Mouse (Mus musculus): Measurements from ENCODE around the gene Ecm1.

The Ecm1 gene

DNA sequence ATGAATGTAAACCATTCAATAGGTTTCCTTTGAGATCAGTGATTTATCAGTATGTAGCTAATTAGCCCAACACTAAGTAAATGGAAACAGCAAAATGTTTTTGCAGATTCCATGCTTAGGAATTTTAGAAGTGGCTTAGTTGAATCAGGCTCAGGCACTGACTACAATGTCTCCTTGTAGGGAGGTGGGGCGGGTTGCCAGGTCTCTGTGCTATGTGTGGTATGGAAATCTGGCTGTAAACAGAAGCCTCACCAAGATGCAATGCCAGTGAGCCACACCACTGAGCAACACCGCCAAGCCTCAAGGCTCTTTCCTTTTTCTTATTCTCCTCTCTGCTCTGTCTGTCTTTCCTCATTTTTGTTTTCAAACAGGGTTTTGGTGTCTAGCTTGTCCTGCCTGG lies 10.5 kb downstream of the Ecm1 start:
- in situ Hi-C loops (cut with MseI, MboI): no loop called here

GRCm38 (mm10) chr3:95726696-95727358 lies 12.5 kb downstream of the Ecm1 start:
- in situ Hi-C loops (cut with MseI, MboI): no loop called here

DNA sequence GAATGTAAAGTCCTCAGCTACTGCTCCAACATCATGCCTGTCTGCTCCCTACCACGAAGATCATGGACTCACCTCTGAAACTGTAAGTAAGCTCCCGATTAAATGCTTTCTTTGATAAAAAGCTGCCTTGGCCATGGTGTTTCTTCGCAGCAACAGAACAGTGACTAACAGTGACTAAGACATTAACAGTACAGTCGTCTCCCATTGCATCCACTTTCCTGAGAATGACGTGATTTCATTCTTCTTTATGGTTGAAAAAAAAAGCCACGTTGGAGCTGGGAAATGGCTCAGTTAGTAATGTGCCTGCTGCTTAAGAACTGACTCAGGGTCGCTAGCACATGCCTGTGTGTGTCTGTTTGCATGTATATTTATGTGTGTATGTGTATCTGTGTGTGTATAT lies 13.5 kb downstream of the Ecm1 start:
- in situ Hi-C loops (cut with MseI, MboI): no loop called here

GRCm38 (mm10) chr3:95722386-95722785 lies 17.0 kb downstream of the Ecm1 start:
- in situ Hi-C loops (cut with MseI, MboI): no loop called here

DNA sequence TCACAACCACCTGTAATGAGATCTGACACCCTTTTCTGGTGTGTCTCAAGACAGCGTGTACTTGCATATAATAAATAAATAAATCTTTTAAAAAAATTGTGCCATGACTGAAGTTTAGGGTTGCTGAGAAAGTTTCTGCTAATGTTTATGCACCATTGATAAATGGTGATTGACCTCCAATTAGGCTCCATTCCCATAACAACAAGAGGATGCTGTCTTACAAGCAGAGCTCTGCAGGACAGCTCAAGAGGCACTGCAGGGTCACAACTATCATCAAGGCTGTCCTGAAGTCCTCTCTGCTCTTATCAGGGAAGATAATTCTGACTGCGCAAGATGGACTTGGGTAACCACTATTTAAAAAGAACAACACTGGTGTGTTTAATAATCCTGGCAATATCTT lies 21.2 kb downstream of the Ecm1 start:
- in situ Hi-C loops (cut with MseI, MboI): no loop called here

GRCm38 (mm10) chr3:95716075-95716474 lies 23.3 kb downstream of the Ecm1 start:
- in situ Hi-C loops (cut with MseI, MboI): no loop called here

DNA sequence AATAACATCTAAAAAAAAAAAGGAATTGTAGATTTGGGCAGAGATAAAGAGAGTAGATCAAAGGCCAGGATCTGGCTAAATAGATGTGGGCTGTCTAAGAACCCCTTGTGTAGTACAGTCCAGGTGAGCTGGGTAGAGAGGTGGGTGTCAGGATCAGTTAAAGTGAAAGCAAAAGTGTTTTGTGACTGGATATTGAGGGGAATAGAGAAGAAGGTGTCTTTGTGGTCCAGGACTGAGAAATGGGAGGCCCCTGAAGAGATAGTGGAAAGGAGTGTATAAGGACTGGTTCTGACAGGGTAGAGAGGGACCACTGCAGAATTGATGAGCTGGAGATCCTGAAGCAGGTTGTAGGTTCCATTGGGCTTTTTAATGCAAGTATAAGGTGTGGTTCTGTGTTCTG lies 29.4 kb downstream of the Ecm1 start:
- in situ Hi-C loops (cut with MseI, MboI): no loop called here

- in situ Hi-C loops (cut with MseI, MboI): no loop called here
Observed at GRCm38 (mm10) chr3:95709044-95709443, 30.3 kb downstream of the Ecm1 start.

DNA sequence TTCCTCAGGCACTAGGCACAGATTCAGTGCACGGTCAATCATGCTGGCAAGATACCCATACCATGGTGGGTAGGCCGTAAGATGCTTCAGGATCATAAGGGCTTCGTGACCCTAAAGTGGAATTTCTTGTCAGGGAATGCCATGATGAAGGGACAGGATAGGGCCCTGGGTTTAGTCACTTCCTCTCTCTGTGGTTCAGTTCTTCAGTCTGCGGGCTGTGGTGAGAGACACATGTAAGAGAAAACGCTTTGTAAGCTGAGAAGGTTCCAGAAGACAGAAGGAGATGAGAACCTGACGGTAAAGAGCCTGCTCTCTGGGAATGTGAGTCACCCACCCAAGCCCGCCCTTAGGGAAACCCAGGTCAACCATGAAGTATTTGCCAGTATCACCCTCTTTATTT lies 31.9 kb downstream of the Ecm1 start:
- in situ Hi-C loops (cut with MseI, MboI): no loop called here

DNA sequence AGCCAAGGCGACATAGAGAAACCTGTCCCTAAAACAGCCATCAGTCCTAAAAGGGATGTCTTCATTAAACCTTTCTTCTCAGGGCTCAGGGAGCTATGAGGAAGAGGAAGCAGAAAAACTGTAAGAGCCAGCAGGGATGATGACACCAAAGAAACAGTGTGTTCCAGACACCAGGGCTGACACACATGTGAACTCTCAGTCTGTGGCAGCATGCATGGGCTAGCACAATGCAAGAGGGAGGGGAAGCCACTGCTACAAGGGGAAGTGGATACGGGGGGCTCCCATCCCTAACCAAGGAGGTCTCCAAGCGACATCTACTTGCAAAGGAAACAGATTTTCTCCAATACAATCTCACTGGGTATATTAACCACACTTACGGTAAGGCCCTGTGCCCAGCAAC lies 33.1 kb downstream of the Ecm1 start:
- in situ Hi-C loops (cut with MseI, MboI): no loop called here

- in situ Hi-C loops (cut with MseI, MboI): no loop called here
Observed at GRCm38 (mm10) chr3:95704612-95705011, 34.8 kb downstream of the Ecm1 start.

GRCm38 (mm10) chr3:95703276-95703675 lies 36.1 kb downstream of the Ecm1 start:
- in situ Hi-C loops (cut with MseI, MboI): no loop called here

- in situ Hi-C loops (cut with MseI, MboI): no loop called here
Observed at GRCm38 (mm10) chr3:95701877-95702540, 37.4 kb downstream of the Ecm1 start.

GRCm38 (mm10) chr3:95701085-95701484 lies 38.3 kb downstream of the Ecm1 start:
- in situ Hi-C loops (cut with MseI, MboI): no loop called here

DNA sequence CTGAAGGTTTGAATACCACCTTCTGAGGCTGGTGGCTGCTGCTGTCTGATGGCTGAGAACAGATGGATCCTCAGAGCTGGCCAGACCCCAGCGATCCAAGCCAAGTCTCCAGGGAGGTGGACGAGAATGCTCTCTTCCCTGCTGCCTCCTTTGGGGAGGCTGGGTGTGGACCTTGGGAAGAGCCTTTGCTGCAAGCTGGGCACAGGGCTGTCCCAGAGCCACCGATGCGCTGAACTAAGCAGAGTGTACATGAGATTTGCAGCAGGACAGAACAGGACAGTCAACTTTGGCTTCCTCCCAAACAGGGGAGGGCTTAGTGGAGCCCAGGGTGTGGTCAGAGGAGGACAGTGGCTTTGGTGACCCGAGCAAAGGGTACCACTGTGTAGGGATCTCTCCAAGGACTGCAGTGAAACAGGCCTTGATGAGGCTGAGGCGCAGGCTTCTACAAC lies 39.1 kb downstream of the Ecm1 start:
- in situ Hi-C loops (cut with MseI, MboI): no loop called here

DNA sequence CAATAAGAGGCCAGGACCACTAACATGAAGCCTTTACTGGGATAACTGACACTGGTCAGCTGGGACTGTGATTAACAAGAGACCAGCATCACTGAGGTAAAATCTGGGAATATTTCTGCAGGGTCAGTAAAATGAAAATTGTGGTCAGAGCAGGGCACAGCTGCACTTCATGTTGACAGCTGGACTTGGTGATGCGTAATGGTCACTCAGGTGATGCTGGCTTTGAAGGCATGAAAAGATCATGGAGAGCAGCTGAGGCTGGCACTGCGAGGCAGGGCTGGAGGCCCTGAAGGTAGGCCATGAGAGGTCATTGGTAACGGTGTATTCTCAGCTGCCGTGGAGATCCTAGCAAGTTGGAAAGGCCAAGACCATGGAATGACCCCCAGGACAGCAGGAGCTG lies 41.1 kb downstream of the Ecm1 start:
- in situ Hi-C loops (cut with MseI, MboI): no loop called here

GRCm38 (mm10) chr3:95696360-95696759 lies 43.0 kb downstream of the Ecm1 start:
- in situ Hi-C loops (cut with MseI, MboI): no loop called here

DNA sequence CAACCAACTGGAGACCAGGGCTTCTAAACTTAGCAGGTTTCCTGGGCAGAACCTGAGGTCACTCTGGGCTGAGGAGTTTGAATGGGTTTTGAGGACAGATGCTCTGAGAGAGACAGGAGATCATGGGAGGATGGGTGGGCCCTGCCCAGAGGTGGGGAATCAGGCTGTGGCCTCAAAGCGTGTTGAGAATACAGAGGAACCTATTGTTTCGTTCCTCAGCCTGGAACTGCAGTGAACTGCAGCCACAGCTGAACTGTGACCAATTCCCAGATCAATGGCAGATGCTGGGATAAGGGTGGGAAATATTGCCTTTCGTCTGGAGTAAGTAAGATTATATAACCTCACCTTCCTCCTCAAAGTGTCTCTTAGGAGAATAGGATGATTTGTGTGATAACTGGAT lies 43.6 kb downstream of the Ecm1 start:
- in situ Hi-C loops (cut with MseI, MboI): no loop called here

DNA sequence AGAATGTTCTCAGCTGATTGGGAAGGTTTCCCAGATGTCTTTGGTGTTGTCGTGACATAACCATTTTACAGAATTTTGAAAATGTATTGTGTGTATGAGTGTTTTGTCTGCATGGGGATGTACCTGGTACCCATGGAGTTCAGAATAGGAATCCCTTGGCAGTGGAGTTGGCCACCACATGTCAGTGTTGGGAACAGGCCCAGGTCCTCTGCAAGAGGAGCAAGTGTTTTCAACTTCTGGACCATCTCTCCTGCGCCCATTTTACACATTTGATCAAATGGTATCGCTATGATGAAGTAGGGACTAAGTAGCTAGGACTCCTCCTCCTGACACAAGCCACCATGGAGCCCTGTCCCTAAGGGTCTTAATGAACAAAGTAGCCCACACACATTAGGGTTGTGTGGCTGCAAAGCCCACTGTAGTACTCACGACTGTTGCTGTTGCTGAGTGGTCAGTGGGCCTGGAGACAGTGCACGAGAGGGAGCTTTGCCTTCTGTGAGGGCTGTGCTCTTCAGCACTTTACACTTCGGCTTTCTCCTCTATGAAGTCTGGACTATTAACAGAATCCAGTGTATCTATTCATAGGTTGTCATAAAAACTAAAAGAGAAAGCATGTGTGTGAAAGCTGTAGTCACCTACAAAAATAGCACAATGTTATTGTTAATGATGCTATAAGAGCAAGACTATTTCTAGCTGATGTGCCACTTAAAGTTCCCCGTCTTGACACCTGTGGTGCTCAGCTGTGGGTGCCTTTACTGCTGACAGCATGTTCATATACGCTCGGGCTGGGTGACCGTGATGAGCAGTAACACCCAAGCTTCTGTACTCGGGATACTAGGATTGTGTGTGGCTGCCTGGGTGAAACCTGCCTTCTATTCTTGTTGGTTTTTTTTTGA lies 44.3 kb downstream of the Ecm1 start:
- in situ Hi-C loops (cut with MseI, MboI): no loop called here

GRCm38 (mm10) chr3:95693821-95694807 lies 45.3 kb downstream of the Ecm1 start:
- in situ Hi-C loops (cut with MseI, MboI): no loop called here

- in situ Hi-C loops (cut with MseI, MboI): no loop called here
Observed at GRCm38 (mm10) chr3:95692677-95693076, 46.7 kb downstream of the Ecm1 start.
